Mouse (Mus musculus): ENCODE measurements at regions not wholly inside any gene's neighbourhood (a gene's known extent, or its start where the extent isn't known, plus 50 kb on each side); places are given as distances from the start of the nearest gene placed in this dataset.
"Not testable (repeated sequence)": the region's sequence is repeated elsewhere in the genome, so short reads cannot be mapped to it uniquely, and the experiment has no call there.

DNA sequence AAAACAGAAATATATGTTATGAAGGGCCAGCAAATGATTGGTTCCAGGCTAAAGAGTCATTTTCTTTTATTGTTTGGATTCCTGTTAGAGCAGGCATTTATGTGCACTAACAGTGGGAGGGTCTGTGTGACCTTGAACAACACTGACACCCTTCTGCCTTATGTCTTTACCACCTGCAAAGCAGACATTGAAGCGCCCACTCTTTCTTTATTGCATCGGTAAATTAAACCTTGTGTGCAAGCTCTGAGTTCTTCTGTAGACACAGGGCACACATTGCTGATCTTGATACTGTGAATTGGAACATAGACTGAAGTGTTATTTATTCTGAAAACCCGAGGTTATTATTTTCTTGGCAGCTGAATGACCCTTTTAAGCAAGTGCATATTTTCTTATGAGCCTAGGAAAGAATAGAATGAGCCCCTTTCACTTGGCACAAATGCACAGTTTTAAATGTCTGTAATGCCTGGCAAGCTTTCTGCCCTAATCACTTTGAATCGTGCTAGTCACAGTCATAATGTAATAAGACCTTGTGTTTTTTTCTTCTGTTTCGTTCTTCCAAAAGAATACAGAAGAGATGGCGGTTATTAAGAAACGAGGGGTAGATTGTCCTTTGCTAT, 125.1 kb upstream of the Cobl start:
- DNase-seq (ENCODE audit: low spot score), result no peak

DNA sequence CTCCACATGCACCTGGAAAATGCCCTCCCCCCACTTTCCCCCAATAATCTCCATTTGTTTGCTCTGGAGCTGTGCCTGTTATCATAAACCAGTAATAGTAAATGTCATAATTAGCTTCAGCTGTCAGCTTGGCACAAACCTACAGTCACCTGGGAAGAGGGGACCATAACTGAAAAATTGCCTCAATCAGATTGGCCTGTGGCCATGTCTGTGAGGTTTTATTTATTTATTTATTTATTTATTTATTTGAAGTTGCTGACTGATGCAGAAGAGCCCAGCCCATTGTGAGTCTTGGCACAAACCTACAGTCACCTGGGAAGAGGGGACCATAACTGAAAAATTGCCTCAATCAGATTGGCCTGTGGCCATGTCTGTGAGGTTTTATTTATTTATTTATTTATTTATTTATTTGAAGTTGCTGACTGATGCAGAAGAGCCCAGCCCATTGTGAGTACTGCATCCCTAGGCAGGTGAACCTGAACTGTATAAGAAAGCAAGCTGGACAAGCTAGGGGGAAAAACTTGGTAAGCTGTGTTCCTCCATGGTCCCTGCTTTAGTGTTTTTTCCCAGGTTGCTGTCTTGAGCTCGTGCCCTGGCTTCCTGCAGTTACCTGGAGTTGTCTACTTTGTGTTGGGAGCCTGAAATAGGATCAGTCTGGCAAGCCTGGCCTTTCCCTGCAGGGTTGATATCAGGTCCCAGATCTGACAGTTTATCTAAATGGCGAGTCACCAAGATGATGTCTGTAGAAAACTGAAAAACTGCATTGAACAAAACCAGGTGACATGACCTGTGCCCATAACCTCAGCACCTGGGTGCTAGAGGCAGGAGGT, 120.3 kb upstream of the Cobl start:
- DNase-seq (ENCODE audit: low spot score), result not testable (repeated sequence)

DNA sequence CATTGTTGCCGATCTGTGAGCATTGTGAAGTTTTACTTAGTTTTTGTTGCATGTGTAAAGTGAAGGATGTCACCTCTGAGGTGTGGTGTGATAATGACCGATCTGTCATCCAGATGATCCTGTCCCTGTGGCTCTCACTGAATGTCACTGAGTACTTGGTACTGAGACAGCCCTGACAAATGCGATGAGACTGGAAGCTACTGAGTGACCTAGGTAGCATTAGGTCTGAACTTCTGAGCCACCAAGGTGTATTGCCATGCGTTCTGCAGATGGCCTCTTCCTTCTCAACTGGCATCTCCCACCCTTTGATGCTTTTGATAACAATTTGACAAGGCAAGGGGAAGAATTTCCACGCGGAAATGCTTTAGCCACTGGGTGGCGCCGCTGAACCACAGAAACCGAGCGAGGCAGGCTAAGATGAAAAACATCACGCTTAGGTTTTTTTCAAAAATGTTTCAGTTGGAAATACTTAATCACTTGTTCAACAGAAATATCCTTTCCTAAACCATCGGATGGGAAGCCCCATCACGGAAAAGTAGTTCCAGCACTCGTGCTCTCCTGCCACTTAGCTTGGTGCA, 114.3 kb upstream of the Cobl start:
- DNase-seq (ENCODE audit: low spot score), result no peak

DNA sequence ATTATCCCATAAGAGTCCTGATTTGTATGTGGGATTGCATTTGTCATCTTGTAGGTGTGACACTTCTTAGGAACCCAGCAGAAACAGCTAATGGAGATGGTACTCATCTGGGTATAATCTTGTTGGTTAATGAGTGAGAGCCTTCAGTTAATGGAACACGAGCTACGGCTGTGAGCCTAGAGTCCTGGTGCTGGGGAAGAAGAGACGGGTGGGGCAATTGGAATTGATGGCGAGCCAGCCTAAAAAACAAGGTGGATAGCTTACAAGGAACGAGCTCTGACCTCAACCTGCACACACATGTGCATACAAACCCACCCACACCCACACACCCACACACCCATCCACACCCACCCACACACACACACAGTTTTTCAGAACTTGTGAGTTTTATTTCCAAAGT, 94.9 kb upstream of the Cobl start:
- DNase-seq (ENCODE audit: low spot score), result no peak

DNA sequence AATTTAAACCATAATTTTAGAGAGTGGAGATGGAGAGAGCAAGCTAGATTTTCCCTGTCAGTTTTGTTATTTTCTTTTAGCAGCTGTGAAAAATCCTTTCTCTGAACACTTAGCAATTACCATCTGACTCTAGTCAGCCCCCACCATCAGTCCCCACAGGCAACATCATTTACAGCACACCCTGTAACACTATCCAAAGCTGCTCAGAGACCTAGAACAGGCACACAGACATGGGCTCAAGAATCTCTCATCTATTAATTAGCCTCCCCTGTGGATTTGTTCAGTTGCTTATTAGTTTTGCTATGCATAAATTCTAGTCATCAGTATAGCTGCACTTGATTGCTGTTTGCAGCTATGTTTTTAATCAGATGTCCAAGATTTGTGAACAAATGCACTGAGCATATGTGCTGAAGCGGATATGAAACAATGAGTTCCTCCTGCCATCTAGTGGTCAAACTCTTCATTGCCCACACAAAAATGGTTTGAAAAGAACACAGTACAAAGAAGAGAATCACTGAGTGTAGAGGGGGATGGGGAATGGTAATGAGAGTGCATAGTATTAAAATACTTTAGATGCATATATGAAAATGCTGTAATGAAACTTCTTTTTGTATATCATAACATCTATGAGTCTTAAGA, 94.4 kb upstream of the Cobl start:
- DNase-seq (ENCODE audit: low spot score), result peak; percentile 35

DNA sequence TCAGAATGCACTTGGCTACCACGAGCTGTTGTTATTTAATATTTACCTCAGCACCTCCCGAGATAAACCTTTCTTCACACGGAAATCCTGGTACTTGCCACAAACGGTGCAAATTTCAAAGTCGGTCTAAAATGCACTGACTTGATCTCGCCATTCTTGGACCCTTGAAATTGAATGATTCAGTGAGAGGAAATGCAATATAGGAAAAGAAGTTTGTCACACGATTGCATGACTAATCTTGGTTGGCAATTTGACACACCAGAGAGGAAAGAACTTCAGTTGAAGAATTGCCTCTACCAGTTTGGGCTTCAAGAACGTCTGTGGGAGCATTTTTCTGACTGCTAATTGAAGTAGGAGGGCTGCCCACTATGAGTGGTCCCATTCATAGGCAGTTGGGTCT, 93.4 kb upstream of the Cobl start:
- no peak for DNase-seq (ENCODE audit: low spot score)

DNA sequence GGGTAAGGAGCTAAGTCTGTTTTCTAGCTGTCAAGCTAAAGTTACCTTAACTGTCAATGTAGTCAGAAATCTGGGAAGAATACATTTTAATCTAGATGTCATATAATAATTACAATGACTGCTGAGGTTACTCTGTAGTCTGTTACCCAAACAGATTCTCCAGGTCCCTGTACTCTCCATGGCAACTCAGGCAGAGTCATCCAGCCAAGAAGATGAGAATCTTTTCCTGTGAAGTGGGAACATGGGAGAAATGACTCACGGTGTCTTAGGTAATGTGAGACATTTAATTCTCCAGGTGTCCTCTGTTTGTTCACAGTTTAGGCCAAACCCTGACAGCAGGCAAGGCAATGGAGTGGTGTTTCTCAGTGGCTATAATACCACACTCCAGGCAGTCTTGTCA, 81.0 kb upstream of the Cobl start:
- DNase-seq (ENCODE audit: low spot score), result no peak

DNA sequence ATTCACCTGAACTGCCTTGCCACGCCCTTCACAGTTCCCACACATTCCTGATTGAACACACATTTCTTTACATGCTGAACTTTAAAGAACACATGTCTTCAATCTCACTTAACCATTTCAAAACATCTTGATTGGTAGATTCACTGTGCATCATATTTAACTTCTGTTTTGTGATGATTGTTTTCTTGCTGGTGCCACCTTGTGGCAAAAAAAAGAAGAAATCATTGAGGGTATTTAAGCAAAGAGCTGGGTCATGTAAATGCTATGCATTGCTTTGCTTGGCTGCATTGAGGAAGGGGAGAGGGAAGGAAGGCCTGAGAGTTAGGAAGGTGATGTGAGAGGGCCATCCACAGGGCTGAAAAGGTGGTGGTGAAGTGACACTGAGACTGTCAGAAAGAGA, 78.3 kb upstream of the Cobl start:
- no peak for DNase-seq (ENCODE audit: low spot score)

DNA sequence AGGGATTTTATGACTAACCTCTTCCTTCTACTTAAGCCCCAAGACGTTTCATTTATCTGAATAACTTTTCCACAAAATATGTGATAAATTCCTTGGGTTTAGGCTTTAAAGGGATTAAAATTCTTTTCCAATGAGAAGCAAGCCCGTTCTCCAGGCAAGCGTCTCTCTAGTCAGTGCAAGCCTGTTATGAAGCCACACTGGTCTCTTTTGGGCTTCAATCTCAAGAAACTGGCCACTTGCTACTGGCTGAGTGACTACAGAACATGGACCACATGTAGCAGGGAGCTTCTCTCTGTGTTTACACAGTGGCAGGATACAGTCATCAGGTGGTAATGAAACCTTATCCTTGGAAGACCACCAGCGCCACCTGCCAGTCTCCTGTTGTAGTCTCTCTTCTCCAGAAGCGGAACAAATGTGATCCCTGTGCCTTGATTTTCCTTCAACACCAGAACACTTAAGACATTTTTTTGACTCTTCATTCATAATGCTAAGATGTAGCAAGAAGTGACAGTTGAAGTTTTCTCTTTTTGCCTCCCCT, 75.6 kb upstream of the Cobl start:
- DNase-seq (ENCODE audit: low spot score), result no peak

DNA sequence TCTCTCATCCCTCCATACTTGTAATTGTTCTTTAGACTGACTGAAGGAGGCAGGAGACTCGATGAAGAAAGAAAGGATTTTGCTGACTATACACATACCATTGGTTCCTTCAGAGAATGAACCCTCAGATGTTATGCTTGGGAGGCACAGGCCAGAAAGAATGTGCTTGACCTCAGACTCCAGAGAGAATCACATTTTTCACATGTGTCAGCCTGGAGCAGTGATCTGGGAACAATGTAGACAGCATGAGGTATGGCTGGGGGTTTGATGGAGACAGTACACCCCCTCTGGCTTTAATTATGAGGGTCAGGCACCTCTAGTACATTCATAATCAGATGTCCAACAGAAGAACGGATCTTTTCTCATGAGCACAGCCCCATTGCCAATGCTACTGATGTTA, 70.3 kb upstream of the Cobl start:
- no peak for DNase-seq (ENCODE audit: low spot score)

DNA sequence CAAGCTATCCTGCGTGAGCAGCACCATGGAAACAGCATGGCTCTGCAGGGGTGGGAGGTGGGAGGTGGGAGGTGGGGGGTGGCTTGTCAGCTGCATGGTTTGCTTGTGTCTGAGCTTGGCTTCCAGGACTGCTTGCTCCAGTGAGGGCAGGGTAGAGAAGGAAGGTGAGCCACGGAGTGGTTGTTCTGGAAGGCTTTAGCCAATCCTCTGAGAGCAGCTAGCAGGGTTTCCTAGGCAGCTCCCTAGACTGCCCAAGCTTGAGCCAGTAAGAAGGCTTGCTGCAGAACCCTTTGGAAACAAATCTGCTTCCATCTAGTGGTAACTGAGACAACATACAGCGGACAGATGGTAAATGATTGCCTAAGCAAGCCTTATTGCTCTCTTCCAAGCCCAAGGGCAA, 67.5 kb upstream of the Cobl start:
- no peak for DNase-seq (ENCODE audit: low spot score)

DNA sequence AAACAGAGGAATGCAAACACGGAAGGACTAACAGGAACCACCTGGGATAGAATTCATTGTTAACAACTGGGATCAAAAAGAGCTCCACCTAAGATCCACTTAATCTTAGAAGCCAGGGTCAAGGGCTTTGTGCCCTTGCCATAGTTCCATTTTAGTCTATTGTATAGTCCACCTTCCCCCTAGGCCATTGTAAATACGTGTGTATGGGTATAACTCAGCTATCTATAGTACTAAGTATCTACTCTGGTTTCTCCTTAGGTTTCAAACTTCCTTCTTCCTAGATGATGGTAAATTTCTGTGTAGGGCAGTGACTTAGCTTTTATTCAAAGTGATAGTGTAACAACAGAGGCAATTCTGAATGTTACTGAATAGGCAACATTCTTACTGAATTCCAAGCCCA, 57.3 kb upstream of the Cobl start:
- DNase-seq (ENCODE audit: low spot score), result not testable (repeated sequence)

DNA sequence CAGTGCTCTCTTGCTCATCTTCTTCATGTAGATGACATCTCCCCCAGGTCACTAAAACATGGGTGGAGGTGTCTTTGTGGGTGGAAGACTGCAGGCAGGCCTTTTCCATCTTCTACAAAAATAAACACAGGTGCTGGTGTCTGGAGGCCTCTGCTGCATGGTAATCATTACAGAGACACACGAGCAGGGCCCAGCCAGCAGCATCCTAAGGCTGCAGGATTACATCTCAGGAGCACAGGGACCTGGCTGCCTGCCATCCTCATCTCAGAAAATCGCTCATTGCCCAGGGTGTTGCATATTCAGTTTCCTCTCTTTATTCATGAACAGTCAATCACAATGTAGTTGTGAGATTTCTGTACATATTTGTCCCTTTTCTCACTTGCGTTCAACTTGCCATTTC, 56.5 kb upstream of the Cobl start:
- DNase-seq (ENCODE audit: low spot score), result no peak

DNA sequence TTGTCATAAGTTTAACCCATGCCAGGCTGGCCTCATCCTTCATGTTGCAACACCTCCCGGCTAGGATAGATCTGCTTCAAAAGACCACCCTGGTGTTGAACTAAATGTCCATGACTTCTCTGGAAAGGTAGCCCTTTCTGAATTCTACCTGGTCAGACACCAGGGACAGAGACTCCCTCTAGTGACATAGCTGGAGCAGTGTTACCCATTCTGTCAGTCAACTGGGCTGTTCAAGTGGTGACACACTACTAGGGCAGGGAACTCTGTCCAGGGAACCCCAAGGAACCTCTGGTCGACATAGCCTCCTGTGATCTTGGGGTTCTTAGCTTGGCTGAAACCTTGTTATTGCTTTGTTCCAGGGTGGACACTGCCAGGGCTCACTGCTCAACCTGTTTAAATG, 51.6 kb upstream of the Cobl start:
- no peak for DNase-seq (ENCODE audit: low spot score)

Data from MN1 (cell line).